Mouse (Mus musculus): ENCODE measurements around the gene Krt78.

The Krt78 gene

GRCm38 (mm10) chr15:101970536-101970935 lies 16.4 kb upstream of the Krt78 start:
- DNase-seq (ENCODE audit: low spot score): no peak

DNA sequence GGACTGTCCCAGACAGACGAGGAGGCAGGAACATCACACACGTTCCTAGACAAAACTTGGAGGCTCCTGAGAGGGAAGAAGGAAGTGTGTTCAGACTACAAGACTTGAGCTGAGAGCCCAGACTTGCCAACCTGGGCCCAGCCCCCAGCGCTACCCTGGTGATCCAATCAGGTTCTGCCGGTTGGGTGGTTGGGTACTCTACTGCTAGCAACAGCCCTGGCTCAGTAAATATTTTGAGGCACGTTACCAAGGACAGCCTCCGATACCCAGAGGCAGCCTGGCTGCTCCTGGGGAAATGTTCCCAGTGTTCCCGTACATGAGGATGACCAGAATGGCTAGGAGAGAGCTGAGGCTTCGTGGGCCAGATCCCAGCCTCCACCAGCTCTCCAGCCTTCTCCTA lies 12.7 kb upstream of the Krt78 start:
- no peak for DNase-seq (ENCODE audit: low spot score)

- no peak for DNase-seq (ENCODE audit: low spot score)
These were observed 4.8 kb upstream of the Krt78 start for GRCm38 (mm10) chr15:101958891-101959290.

DNA sequence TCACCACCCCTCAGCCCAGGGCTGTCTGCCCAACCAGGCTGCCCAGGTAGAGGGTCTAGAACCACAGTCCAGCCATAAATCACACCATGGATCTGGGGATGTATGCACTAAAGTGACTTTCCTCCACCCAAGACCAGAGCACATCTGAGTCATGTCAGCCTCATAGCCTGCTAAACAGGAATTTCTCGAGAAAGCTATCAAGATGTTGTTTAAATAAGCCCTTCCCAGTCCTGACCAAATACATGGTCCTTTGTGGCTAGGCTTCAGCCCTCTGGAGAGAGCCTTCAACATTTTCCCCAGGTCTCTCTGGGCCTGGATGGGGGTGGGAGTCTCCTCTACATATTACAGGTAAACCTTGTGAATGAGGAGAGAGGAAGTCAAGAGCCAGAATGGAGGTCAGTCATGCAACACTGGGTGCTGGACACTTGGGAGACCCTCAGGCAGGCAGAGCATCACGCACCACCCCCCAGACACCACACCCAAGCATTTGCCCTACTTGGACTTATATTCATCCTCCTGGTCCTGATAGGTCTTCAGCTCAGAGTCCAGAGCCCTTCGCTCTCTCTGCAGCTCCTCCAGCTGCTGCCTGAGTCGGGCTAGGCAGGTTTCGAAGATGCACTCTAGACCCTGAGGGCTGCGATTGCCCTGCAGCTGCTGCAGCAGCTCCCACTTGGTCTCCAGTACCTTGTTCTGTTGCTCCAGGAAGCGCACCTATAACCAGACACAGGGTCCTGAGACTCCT lies 1.2 kb downstream of the Krt78 start:
- DNase-seq (ENCODE audit: low spot score): no peak

DNA sequence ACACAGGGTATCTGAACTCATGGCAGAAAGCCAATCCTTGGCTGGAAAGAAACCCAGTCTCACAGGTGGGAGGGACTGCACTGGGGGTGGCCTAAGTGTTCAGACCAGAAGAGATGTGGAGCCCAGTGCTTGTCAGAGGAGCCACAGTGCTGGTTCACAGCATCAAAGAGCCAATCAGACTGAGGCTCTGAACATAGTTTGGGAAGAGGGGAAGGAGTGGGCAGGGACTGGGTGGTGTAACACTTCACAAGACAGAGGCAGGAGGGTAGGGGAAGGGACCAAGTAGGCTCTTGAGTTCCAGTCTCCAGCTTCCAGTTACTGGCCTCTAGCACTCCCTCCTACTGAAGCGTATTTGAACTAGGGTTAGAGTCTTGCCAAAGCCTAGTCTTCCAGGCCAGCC lies 8.7 kb downstream of the Krt78 start:
- DNase-seq (ENCODE audit: low spot score): no peak

- no peak for DNase-seq (ENCODE audit: low spot score)
These were observed 12.1 kb downstream of the Krt78 start for GRCm38 (mm10) chr15:101941948-101942347.

GRCm38 (mm10) chr15:101940274-101940829 lies 13.7 kb downstream of the Krt78 start, which contains the start of gene Krt79:
TSS of gene Krt79 (minus strand) at chr15:101940324.
- DNase-seq (ENCODE audit: low spot score): no peak

- DNase-seq (ENCODE audit: low spot score): no peak
These were observed 15.3 kb downstream of the Krt78 start for GRCm38 (mm10) chr15:101938600-101939308.

DNA sequence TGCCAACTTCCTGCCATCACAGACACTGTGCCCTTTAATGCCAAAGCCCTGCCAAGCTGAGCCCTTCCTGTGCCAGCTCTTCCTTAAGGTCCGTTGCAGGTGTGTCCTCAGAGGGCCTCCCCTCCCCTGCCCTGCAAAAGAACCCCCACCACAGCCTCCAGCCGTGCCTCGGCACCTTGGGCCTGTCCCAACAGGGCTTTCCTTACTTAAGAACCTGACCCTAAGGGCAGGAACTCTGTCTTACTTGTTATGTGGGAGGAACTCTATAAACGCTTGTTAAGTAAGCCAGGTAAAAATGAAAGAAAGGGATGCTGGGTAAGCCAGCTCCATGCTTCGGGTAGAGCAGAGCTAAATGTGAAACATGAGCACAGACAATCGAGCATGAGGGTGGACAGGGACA lies 21.1 kb downstream of the Krt78 start:
- no peak for DNase-seq (ENCODE audit: low spot score)

- DNase-seq (ENCODE audit: low spot score): no peak
These were observed 24.4 kb downstream of the Krt78 start for GRCm38 (mm10) chr15:101929666-101930065.

DNA sequence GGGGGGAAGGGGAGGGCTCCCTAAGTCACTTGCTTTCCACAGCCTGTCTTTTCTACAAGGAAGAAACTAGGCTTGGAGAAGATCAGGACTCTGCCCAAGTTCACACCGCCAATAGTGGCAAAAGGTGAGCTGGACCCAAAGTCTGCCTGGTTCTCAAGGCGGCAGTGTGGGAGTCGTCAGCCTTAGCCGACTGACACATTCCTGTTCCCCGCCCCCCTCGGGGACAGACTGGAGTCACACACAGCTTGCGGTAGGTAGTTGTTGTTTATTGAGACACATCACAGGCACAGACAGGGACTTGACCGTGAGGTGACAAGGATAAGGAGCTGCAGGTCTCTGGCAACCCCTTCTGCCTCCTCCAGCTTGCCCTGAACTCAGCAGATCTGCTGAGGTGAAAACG lies 25.0 kb downstream of the Krt78 start:
- DNase-seq (ENCODE audit: low spot score): no peak

- DNase-seq (ENCODE audit: low spot score): no peak
These were observed 26.6 kb downstream of the Krt78 start for GRCm38 (mm10) chr15:101927340-101928080.

DNA sequence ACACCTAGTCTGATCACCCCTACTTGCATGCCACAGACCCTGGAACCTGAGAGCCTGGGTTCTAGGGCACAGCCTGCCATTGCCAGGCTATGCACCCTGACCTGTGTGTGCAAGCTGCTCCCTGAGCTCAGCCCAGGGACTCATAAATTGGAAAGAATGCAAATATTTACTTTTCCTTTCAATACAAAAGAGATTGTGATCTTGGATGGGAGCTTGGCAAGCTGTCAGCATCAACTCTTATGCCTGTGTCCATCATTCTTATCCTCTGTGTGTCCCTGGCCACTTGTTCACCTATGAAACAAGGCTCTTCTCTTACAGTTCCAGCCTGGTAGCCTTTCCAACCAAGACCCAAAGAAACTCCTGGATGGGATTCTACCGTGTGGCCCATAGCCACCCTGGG lies 29.0 kb downstream of the Krt78 start:
- DNase-seq (ENCODE audit: low spot score): no peak

DNA sequence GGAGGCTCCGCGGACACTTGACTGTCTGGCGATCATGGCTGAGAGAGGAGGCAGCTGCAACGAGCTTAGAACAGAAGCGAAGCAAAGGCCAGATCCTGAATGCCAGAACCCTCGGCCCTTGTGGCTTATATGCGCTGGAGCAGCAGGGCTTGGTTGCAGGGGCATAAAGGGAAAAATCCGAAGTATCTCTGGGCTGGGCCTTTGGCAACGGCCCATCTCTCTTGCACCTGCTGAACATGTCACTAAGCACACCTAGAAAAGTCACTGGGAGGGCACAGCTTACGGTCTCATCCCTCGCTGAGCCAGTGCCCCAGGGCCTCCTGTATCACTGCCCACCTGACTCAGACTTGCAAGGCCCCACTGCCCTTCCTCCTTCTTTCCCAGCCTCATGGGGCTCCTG lies 29.5 kb downstream of the Krt78 start, which contains the start of gene Krt4:
Gene Krt4, minus strand, starts transcription at position 101 of the 400 bp plus-strand sequence.
- no peak for DNase-seq (ENCODE audit: low spot score)

GRCm38 (mm10) chr15:101922296-101922695 lies 31.8 kb downstream of the Krt78 start:
- DNase-seq (ENCODE audit: low spot score): no peak

GRCm38 (mm10) chr15:101916072-101916471 lies 38.0 kb downstream of the Krt78 start:
- no peak for DNase-seq (ENCODE audit: low spot score)

GRCm38 (mm10) chr15:101904849-101905248 lies 49.2 kb downstream of the Krt78 start:
- DNase-seq (ENCODE audit: low spot score): no peak

DNA sequence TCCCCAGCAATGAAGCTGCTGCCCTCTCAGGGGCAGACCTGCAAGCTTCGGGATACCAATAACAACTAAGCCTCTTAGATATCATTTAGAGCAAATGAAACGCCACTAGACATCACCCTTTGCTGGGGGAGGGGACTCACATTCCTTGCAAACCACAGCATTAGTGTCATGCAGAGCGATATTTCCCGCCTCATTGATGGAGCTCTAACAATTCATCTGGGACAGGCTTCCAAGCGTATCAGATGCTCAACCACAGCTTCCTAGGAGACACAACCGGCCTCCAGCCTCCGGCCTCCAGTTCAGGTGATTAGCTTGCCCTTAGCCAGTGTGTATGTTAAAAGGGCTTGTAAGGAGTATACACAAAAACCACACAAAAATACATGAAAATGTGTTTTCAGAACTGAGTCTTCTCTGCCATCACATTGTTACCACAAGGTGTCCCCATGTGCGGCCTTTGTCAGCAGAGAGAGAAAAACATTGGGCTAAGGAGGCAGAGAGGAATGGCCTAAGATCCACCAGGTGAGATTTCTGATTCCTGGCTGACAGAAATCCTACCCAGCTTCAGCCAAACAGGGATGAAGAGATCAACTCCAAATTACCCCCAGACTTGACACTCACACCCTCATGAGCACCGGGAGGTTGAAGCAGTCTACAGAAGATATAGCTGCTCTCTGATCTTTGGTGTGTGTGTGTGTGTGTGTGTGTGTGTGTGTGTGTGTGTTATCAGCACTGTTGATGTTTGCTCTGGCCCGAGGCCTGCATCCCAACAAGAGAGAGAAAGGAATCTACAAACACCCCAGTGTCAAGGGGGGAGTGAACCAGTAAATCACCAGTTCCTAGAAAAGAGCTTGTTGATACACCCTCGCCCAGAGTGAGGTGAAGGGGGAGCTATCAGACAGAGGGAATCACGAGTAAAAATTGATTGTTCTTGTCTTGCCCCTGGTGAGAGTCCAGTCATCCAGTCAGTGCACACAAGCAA lies 51.6 kb downstream of the Krt78 start:
- no peak for DNase-seq (ENCODE audit: low spot score)
